Mouse (Mus musculus): ENCODE data around the gene Dcun1d2. TPM values are rescaled to one million over a fixed set of nuclear protein-coding genes. Genes with fewer than 3 reads are reported as not detected.

The Dcun1d2 gene
- polyA plus RNA-seq, 2 experiments from 2014 or later, result 23.6 to 27.6 TPM

Other genes with a start within 250 kb of the Dcun1d2 start
- 1 to 10 TPM; 1.9 to 2.9 TPM for gene Proz, start 227.2 kb downstream of the Dcun1d2 start, polyA plus RNA-seq (2017; shearing (Covaris generic))
- 10 to 100 TPM; 38.6 to 56.6 TPM for gene Pcid2, start 182.7 kb downstream of the Dcun1d2 start, polyA plus RNA-seq (2017; shearing (Covaris generic))
- gene Cul4a, start 182.5 kb downstream of the Dcun1d2 start, polyA plus RNA-seq (2017; shearing (Covaris generic)), result 10 to 100 TPM; 20.3 to 20.5 TPM
- gene Lamp1, start 129.0 kb downstream of the Dcun1d2 start, polyA plus RNA-seq (2017; shearing (Covaris generic)), result 10 to 100 TPM; 12.6 to 25.2 TPM
- 1 to 10 TPM; 2.8 to 3.2 TPM for gene Grtp1, start 87.5 kb downstream of the Dcun1d2 start, polyA plus RNA-seq (2017; shearing (Covaris generic))
- gene Adprhl1, start 34.0 kb downstream of the Dcun1d2 start, polyA plus RNA-seq (2017; shearing (Covaris generic)), result under 1 TPM in 1 of 2 experiments, not detected in 1; 0.12 TPM
- gene Tmco3, start 59 bp upstream of the Dcun1d2 start, polyA plus RNA-seq (2017; shearing (Covaris generic)), result 10 to 100 TPM; 26.8 to 32.8 TPM
- 10 to 100 TPM; 31.5 to 46.6 TPM for gene Tfdp1, start 50.6 kb upstream of the Dcun1d2 start, polyA plus RNA-seq (2017; shearing (Covaris generic))
- gene Atp4b, start 108.7 kb upstream of the Dcun1d2 start, polyA plus RNA-seq (2017; shearing (Covaris generic)), result not detected
- not detected for gene Grk1, start 117.0 kb upstream of the Dcun1d2 start, polyA plus RNA-seq (2017; shearing (Covaris generic))
- not detected for gene Tmem255b, start 147.1 kb upstream of the Dcun1d2 start, polyA plus RNA-seq (2017; shearing (Covaris generic))
- not detected for gene Gas6, start 206.4 kb upstream of the Dcun1d2 start, polyA plus RNA-seq (2017; shearing (Covaris generic))

Measured in CD4-positive, CD25-positive, alpha-beta regulatory T cell, adult 4 months (primary cell).